Mouse (Mus musculus) thymus, adult 18-20 months (tissue): ENCODE measurements around the gene Hmx2.
A peak's percentile ranks its signal among the peaks of the same experiment; 100 is the strongest.

Experiments used
- DNase-seq, 2 experiments: peaks; one replicate each; pipeline ENCODE4 v3.0.0; 2022; ENCODE audit warnings: mixed read lengths in 2 of 2

Gene Hmx2

GRCm38 (mm10) chr7:131556541-131557271, 8.1 kb downstream of the Hmx2 start:
- DNase-seq: no peak

- no peak for DNase-seq
Measured at GRCm38 (mm10) chr7:131557751-131558150, 9.2 kb downstream of the Hmx2 start.

- DNase-seq: peak; percentile 83 to 89
Measured at GRCm38 (mm10) chr7:131559986-131560696, 11.6 kb downstream of the Hmx2 start, which contains the start of gene Bub3. Bub3 (plus strand) TSS chr7:131560222.

- DNase-seq: no peak
Measured at GRCm38 (mm10) chr7:131560697-131561042, 12.1 kb downstream of the Hmx2 start.

- DNase-seq: no peak
Measured at GRCm38 (mm10) chr7:131575246-131575645, 26.7 kb downstream of the Hmx2 start.

GRCm38 (mm10) chr7:131582178-131582577, 33.6 kb downstream of the Hmx2 start:
- no peak for DNase-seq

GRCm38 (mm10) chr7:131585551-131585950, 37.0 kb downstream of the Hmx2 start:
- DNase-seq: no peak

GRCm38 (mm10) chr7:131597779-131598482, 49.4 kb downstream of the Hmx2 start:
- DNase-seq: no peak

- no peak for DNase-seq
Measured at GRCm38 (mm10) chr7:131598483-131598824, 49.9 kb downstream of the Hmx2 start.

GRCm38 (mm10) chr7:131602106-131602505, 53.5 kb downstream of the Hmx2 start:
- DNase-seq: no peak

- DNase-seq: no peak
Measured at GRCm38 (mm10) chr7:131603186-131603585, 54.6 kb downstream of the Hmx2 start.

- no peak for DNase-seq
Measured at GRCm38 (mm10) chr7:131604946-131605345, 56.4 kb downstream of the Hmx2 start.

GRCm38 (mm10) chr7:131605481-131605880, 56.9 kb downstream of the Hmx2 start:
- no peak for DNase-seq
